Mouse (Mus musculus) olfactory bulb, adult 2 months (tissue): ENCODE measurements at regions not wholly inside any gene's neighbourhood (a gene's known extent, or its start where the extent isn't known, plus 50 kb on each side); places are given as distances from the start of the nearest gene placed in this dataset.
"Not testable (repeated sequence)": the region's sequence is repeated elsewhere in the genome, so short reads cannot be mapped to it uniquely, and the experiment has no call there.

Source experiments
- H3K27ac ChIP-seq: fragments of 200-500 bp; 2 replicates; pipeline ENCODE4 v1.5.1; 2012; ENCODE audit warnings: low read depth, low read length; ENCODE audit not compliant: insufficient read depth
- H3K4me1 ChIP-seq: fragments of 200-500 bp; 2 replicates; pipeline ENCODE4 v1.6.1; 2012; ENCODE audit warnings: low read length; ENCODE audit not compliant: control insufficient read depth, insufficient read depth
- H3K4me3 ChIP-seq: fragments of 200-500 bp; 2 replicates; pipeline ENCODE4 v1.5.1; 2012; ENCODE audit warnings: mild to moderate bottlenecking, low read depth, low read length, moderate library complexity; ENCODE audit not compliant: insufficient read depth
- CTCF ChIP-seq: fragments of 200-500 bp; IDR thresholded peaks from 2 replicates; pipeline ENCODE4 v1.5.1; 2012; ENCODE audit warnings: low read depth, mild to moderate bottlenecking, low read length, moderate library complexity; ENCODE audit not compliant: insufficient read depth
- POLR2A ChIP-seq: fragments of 200-500 bp; IDR thresholded peaks from 2 replicates; pipeline ENCODE4 v1.6.1; 2012; ENCODE audit warnings: mild to moderate bottlenecking, low read depth, low read length, moderate library complexity; ENCODE audit not compliant: insufficient read depth
- WGBS: fragments of 180-500 bp; shearing (Covaris S2); methylation state at CpG from one replicate; pipeline ENCODE4 v1.1.7; 2018; 5-methylcytosine and 5-hydroxymethylcytosine counted together

- no peak overlapping the region for H3K27ac ChIP-seq
- 97% methylated on average over 9 of the region's 9 CpGs for WGBS
- H3K4me1 ChIP-seq = no peaks in the 10 kb centered on the region
- TF ChIP-seq CTCF (no peak), POLR2A (no peak)
- H3K4me3 ChIP-seq = no peak overlapping the region
These were observed 521.5 kb downstream of the Bnc2 start for GRCm38 (mm10) chr4:84153571-84153970.

- Histone ChIP-seq H3K4me3 (no peak overlapping the region), H3K27ac (no peak overlapping the region), H3K4me1 (no peaks in the 10 kb centered on the region)
- TF ChIP-seq CTCF = no peak
- TF ChIP-seq POLR2A = no peak
- WGBS = 87% methylated on average over 5 of the region's 5 CpGs
These were observed 517.0 kb downstream of the Bnc2 start for GRCm38 (mm10) chr4:84157911-84158647.

- Histone ChIP-seq H3K4me1 (no peaks in the 10 kb centered on the region), H3K27ac (no peak overlapping the region), H3K4me3 (no peak overlapping the region)
- TF ChIP-seq POLR2A = no peak
- TF ChIP-seq CTCF = no peak
- WGBS = 95% methylated on average over 6 of the region's 6 CpGs
These were observed 511.7 kb downstream of the Bnc2 start for GRCm38 (mm10) chr4:84163362-84163761.

GRCm38 (mm10) chr4:84165256-84165655, 509.8 kb downstream of the Bnc2 start:
- Histone ChIP-seq H3K27ac (no peak overlapping the region), H3K4me3 (no peak overlapping the region), H3K4me1 (no peaks in the 10 kb centered on the region)
- TF ChIP-seq POLR2A (no peak), CTCF (no peak)
- 89% methylated on average over 3 of the region's 3 CpGs for WGBS

GRCm38 (mm10) chr4:84172841-84173240, 502.2 kb downstream of the Bnc2 start:
- whole genome bisulfite sequencing = 44% methylated on average over 6 of the region's 6 CpGs
- H3K27ac ChIP-seq = no peak overlapping the region
- TF ChIP-seq POLR2A = no peak
- TF ChIP-seq CTCF = no peak
- H3K4me3 ChIP-seq = no peak overlapping the region
- no peaks in the 10 kb centered on the region for H3K4me1 ChIP-seq

- Histone ChIP-seq H3K4me1 (no peaks in the 10 kb centered on the region), H3K4me3 (no peak overlapping the region), H3K27ac (no peak overlapping the region)
- WGBS = 69% methylated on average over 2 of the region's 2 CpGs
- TF ChIP-seq POLR2A (no peak), CTCF (no peak)
These were observed 501.6 kb downstream of the Bnc2 start for GRCm38 (mm10) chr4:84173441-84173840.

GRCm38 (mm10) chr4:84176457-84176856, 498.6 kb downstream of the Bnc2 start:
- H3K4me3 ChIP-seq, H3K27ac ChIP-seq, H3K4me1 ChIP-seq: not testable (repeated sequence)
- WGBS = 97% methylated on average over 6 of the region's 6 CpGs

- TF ChIP-seq POLR2A (no peak), CTCF (no peak)
- Histone ChIP-seq H3K4me3 (no peak overlapping the region), H3K27ac (no peak overlapping the region), H3K4me1 (no peaks in the 10 kb centered on the region)
- 49% methylated on average over 3 of the region's 3 CpGs for whole genome bisulfite sequencing
These were observed 497.2 kb downstream of the Bnc2 start for GRCm38 (mm10) chr4:84177827-84178226.

GRCm38 (mm10) chr4:84184436-84184835, 490.6 kb downstream of the Bnc2 start:
- no peak overlapping the region for H3K4me3 ChIP-seq
- no peak overlapping the region for H3K27ac ChIP-seq
- 92% methylated on average over 4 of the region's 4 CpGs for WGBS
- H3K4me1 ChIP-seq = no peaks in the 10 kb centered on the region
- TF ChIP-seq CTCF = no peak
- TF ChIP-seq POLR2A = no peak

- 95% methylated on average over 6 of the region's 6 CpGs for WGBS
- Histone ChIP-seq H3K4me1 (no peaks in the 10 kb centered on the region), H3K4me3 (no peak overlapping the region), H3K27ac (no peak overlapping the region)
- TF ChIP-seq CTCF (no peak), POLR2A (no peak)
These were observed 490.2 kb downstream of the Bnc2 start for GRCm38 (mm10) chr4:84184844-84185243.
